Mouse (Mus musculus) MEL (cell line): ENCODE measurements at regions not wholly inside any gene's neighbourhood (a gene's known extent, or its start where the extent isn't known, plus 50 kb on each side); places are given as distances from the start of the nearest gene placed in this dataset.

Source experiments
- DNase-seq: peaks from one replicate; pipeline ENCODE4 v3.0.0; 2011; ENCODE audit warnings: low read depth, low spot score
- H3K27ac ChIP-seq: 2 replicates; pipeline ENCODE4 v1.5.1; 2012; ENCODE audit warnings: low read depth, mild to moderate bottlenecking, control low read depth, low read length, moderate library complexity; ENCODE audit not compliant: control insufficient read depth
- H3K27me3 ChIP-seq, 2 experiments: fragments of 150-350 bp in 1 of 2; sonication (generic) in 1 of 2; 2 replicates each; pipeline ENCODE4 v1.6.1; 2012; ENCODE audit warnings: low read length in 2 of 2, mild to moderate bottlenecking in 2 of 2, improper control_type of control experiment in 1 of 2, moderate library complexity in 1 of 2; ENCODE audit not compliant: insufficient read depth in 2 of 2, control insufficient read depth in 1 of 2
- H3K36me3 ChIP-seq, 2 experiments: 2 replicates each; pipeline ENCODE4 v1.6.1; 2012 to 2014; ENCODE audit warnings: low read length in 2 of 2, improper control_type of control experiment in 1 of 2, inconsistent platforms in 1 of 2, mild to moderate bottlenecking in 1 of 2; ENCODE audit not compliant: insufficient read depth in 2 of 2, control insufficient read depth in 1 of 2
- H3K4me1 ChIP-seq, 2 experiments: fragments of 150-350 bp in 1 of 2; sonication (generic) in 1 of 2; 2 replicates each; pipeline ENCODE4 v1.6.1; 2012; ENCODE audit warnings: low read length in 2 of 2, improper control_type of control experiment in 1 of 2, mild to moderate bottlenecking in 1 of 2; ENCODE audit not compliant: insufficient read depth in 2 of 2, control insufficient read depth in 1 of 2
- H3K4me3 ChIP-seq, 2 experiments: fragments of 150-350 bp in 1 of 2; sonication (generic) in 1 of 2; 2 replicates each; pipeline ENCODE4 v1.5.1; 2012; ENCODE audit warnings: low read depth in 2 of 2, low read length in 2 of 2, mild to moderate bottlenecking in 2 of 2, moderate library complexity in 2 of 2, control low read depth in 1 of 2, improper control_type of control experiment in 1 of 2; ENCODE audit not compliant: control insufficient read depth in 1 of 2, insufficient read depth in 1 of 2
- H3K79me2 ChIP-seq: 2 replicates; pipeline ENCODE4 v1.6.1; 2012; ENCODE audit warnings: mild to moderate bottlenecking, low read length, moderate library complexity; ENCODE audit not compliant: control insufficient read depth, poor library complexity, insufficient read depth
- H3K9ac ChIP-seq: 2 replicates; pipeline ENCODE4 v1.6.1; 2012; ENCODE audit warnings: low read depth, mild to moderate bottlenecking, control low read depth, low read length, moderate library complexity; ENCODE audit not compliant: control insufficient read depth, poor library complexity, severe bottlenecking
- H3K9me3 ChIP-seq: fragments of 150-350 bp; sonication (generic); replicated peaks from 2 replicates; pipeline ENCODE4 v1.6.1; 2012; ENCODE audit warnings: mild to moderate bottlenecking, low read length, improper control_type of control experiment, moderate library complexity; ENCODE audit not compliant: insufficient read depth
- CHD1 ChIP-seq: IDR thresholded peaks from 2 replicates; pipeline ENCODE4 v1.6.1; 2012; ENCODE audit warnings: low read depth, mild to moderate bottlenecking, inconsistent platforms, low read length, improper control_type of control experiment
- CHD2 ChIP-seq: IDR thresholded peaks from 2 replicates; pipeline ENCODE4 v1.6.1; 2011; ENCODE audit warnings: low read length, improper control_type of control experiment
- CTCF ChIP-seq, 3 experiments: IDR thresholded peaks in 2 of 3; conservative IDR thresholded peaks in 1 of 3; 2 replicates each; pipeline ENCODE4 v1.5.1; 2011 to 2012; ENCODE audit warnings: low read length in 3 of 3, low read depth in 2 of 3, mild to moderate bottlenecking in 2 of 3, improper control_type of control experiment in 1 of 3, inconsistent platforms in 1 of 3, mixed read lengths in 1 of 3, moderate library complexity in 1 of 3; ENCODE audit not compliant: control insufficient read depth in 1 of 3, insufficient read depth in 1 of 3, poor library complexity in 1 of 3, severe bottlenecking in 1 of 3
- E2F4 ChIP-seq: IDR thresholded peaks from 2 replicates; pipeline ENCODE4 v1.6.1; 2011; ENCODE audit warnings: low read depth, low read length, improper control_type of control experiment, borderline replicate concordance
- EP300 ChIP-seq, 2 experiments: IDR thresholded peaks; 2 replicates each; pipeline ENCODE4 v1.6.1; 2011; ENCODE audit warnings: improper control_type of control experiment in 2 of 2, low read length in 2 of 2, low read depth in 1 of 2, mild to moderate bottlenecking in 1 of 2
- GABPA ChIP-seq: IDR thresholded peaks from 2 replicates; pipeline ENCODE4 v1.6.1; 2012; ENCODE audit warnings: low read depth, mild to moderate bottlenecking, inconsistent platforms, low read length, improper control_type of control experiment, moderate library complexity
- JUND ChIP-seq: IDR thresholded peaks from 2 replicates; pipeline ENCODE4 v1.6.1; 2011; ENCODE audit warnings: low read depth, mild to moderate bottlenecking, improper control_type of control experiment, low read length
- MAFK ChIP-seq: IDR thresholded peaks from 2 replicates; pipeline ENCODE4 v1.6.1; 2011; ENCODE audit warnings: low read depth, mild to moderate bottlenecking, low read length, improper control_type of control experiment, borderline replicate concordance
- MAX ChIP-seq: IDR thresholded peaks from 2 replicates; pipeline ENCODE4 v1.6.1; 2011; ENCODE audit warnings: low read length, improper control_type of control experiment
- MAZ ChIP-seq: IDR thresholded peaks from 2 replicates; pipeline ENCODE4 v1.6.1; 2012; ENCODE audit warnings: low read depth, mild to moderate bottlenecking, inconsistent platforms, low read length, improper control_type of control experiment
- MEF2A ChIP-seq: IDR thresholded peaks from 2 replicates; pipeline ENCODE4 v1.6.1; 2014; ENCODE audit warnings: low read depth, mild to moderate bottlenecking, inconsistent platforms, low read length, improper control_type of control experiment; ENCODE audit not compliant: poor library complexity, insufficient replicate concordance, severe bottlenecking; ENCODE audit errors: extremely low read depth
- MXI1 ChIP-seq: IDR thresholded peaks from 2 replicates; pipeline ENCODE4 v1.6.1; 2011; ENCODE audit warnings: mild to moderate bottlenecking, low read depth, low read length, improper control_type of control experiment
- NELFE ChIP-seq: IDR thresholded peaks from 2 replicates; pipeline ENCODE4 v1.6.1; 2011; ENCODE audit warnings: low read depth, low read length, improper control_type of control experiment
- NRF1 ChIP-seq: IDR thresholded peaks from 2 replicates; pipeline ENCODE4 v1.6.1; 2014; ENCODE audit warnings: low read depth, mild to moderate bottlenecking, inconsistent platforms, low read length, improper control_type of control experiment, moderate library complexity; ENCODE audit not compliant: poor library complexity, insufficient read depth, severe bottlenecking
- POLR2A ChIP-seq, 2 experiments: IDR thresholded peaks; 2 replicates each; pipeline ENCODE4 v1.6.1; 2011 to 2012; ENCODE audit warnings: low read length in 2 of 2, mild to moderate bottlenecking in 2 of 2, control low read depth in 1 of 2, improper control_type of control experiment in 1 of 2, low read depth in 1 of 2, moderate library complexity in 1 of 2; ENCODE audit not compliant: control insufficient read depth in 1 of 2, insufficient read depth in 1 of 2, poor library complexity in 1 of 2
- POLR2AphosphoS2 ChIP-seq: IDR thresholded peaks from 2 replicates; pipeline ENCODE4 v1.6.1; 2011; ENCODE audit warnings: low read length, improper control_type of control experiment
- POLR2AphosphoS5 ChIP-seq: IDR thresholded peaks from 2 replicates; pipeline ENCODE4 v1.6.1; 2012; ENCODE audit warnings: low read depth, borderline replicate concordance, mild to moderate bottlenecking, inconsistent platforms, low read length, moderate library complexity, mixed read lengths
- RCOR1 ChIP-seq: IDR thresholded peaks from 2 replicates; pipeline ENCODE4 v1.6.1; 2012; ENCODE audit warnings: low read depth, mild to moderate bottlenecking, inconsistent platforms, low read length, improper control_type of control experiment
- TAL1 ChIP-seq: IDR thresholded peaks from 2 replicates; pipeline ENCODE4 v1.6.1; 2012; ENCODE audit warnings: mild to moderate bottlenecking, inconsistent platforms, low read length, moderate library complexity, mixed read lengths
- USF1 ChIP-seq: IDR thresholded peaks from 2 replicates; pipeline ENCODE4 v1.6.1; 2014; ENCODE audit warnings: low read depth, mild to moderate bottlenecking, inconsistent platforms, low read length, improper control_type of control experiment, moderate library complexity
- ZMIZ1 ChIP-seq: IDR thresholded peaks from 2 replicates; pipeline ENCODE4 v1.6.1; 2012; ENCODE audit warnings: low read depth, mild to moderate bottlenecking, inconsistent platforms, low read length, improper control_type of control experiment, moderate library complexity

DNA sequence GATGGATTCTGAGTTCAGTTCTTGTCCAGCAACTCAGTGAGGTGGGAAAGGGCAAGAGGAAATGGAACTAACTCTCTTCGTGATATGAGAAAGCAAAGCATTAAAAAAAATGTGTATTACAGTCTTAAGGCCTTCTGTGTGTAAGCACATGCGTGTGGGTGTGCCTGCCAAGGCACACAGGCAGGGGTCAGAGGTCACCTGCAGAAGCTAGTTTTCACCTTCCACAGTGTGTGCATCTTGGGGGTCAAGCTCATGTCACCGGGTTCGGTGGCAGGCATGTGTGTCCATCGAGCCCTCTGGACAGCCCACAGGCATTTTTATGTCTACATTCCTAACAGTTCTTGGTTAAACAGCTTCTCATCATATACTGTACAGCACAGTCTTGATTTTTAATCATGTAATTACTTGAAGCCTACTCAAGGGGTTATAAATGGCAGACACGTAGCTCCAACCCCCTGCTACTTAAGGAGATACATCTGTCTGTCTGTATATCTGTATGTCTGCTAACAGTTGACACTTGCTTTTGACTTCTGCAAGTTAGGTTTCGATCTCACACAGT lies 98.7 kb upstream of the Arntl start:
- Histone ChIP-seq H3K36me3 (no peaks in the 10 kb centered on the region), H3K9ac (no peak overlapping the region), H3K4me1 (no peaks in the 10 kb centered on the region), H3K27me3 (no peaks in the 10 kb centered on the region), H3K4me3 (no peak overlapping the region), H3K9me3 (no peaks in the 10 kb centered on the region), H3K79me2 (no peaks in the 10 kb centered on the region), H3K27ac (no peak overlapping the region)
- TF ChIP-seq NELFE: no peak
- TF ChIP-seq USF1: no peak
- TF ChIP-seq POLR2AphosphoS5: no peak
- TF ChIP-seq EP300 (IDR thresholded peaks at IDR 0.05; ENCODE audit: low read depth in 1 of 2, low read length in 2 of 2): no peak
- TF ChIP-seq MAFK: no peak
- TF ChIP-seq MEF2A: no peak
- no peak for TF ChIP-seq MXI1
- no peak for TF ChIP-seq RCOR1
- no peak for TF ChIP-seq E2F4
- no peak for TF ChIP-seq MAZ
- no peak for TF ChIP-seq POLR2A (IDR thresholded peaks at IDR 0.05; ENCODE audit: control insufficient read depth in 1 of 2, insufficient read depth in 1 of 2, low read depth in 1 of 2, low read length in 2 of 2, poor library complexity in 1 of 2)
- TF ChIP-seq NRF1: no peak
- no peak for TF ChIP-seq CHD2
- TF ChIP-seq ZMIZ1: no peak
- TF ChIP-seq MAX: no peak
- TF ChIP-seq CTCF (IDR thresholded peaks at IDR 0.05 in 2 of 3, conservative IDR thresholded peaks at IDR 0.05 in 1 of 3; ENCODE audit: control insufficient read depth in 1 of 3, insufficient read depth in 1 of 3, low read depth in 2 of 3, low read length in 3 of 3, poor library complexity in 1 of 3, severe bottlenecking in 1 of 3): no peak
- TF ChIP-seq GABPA: no peak
- TF ChIP-seq CHD1: no peak
- no peak for TF ChIP-seq TAL1
- DNase-seq: no peak

DNA sequence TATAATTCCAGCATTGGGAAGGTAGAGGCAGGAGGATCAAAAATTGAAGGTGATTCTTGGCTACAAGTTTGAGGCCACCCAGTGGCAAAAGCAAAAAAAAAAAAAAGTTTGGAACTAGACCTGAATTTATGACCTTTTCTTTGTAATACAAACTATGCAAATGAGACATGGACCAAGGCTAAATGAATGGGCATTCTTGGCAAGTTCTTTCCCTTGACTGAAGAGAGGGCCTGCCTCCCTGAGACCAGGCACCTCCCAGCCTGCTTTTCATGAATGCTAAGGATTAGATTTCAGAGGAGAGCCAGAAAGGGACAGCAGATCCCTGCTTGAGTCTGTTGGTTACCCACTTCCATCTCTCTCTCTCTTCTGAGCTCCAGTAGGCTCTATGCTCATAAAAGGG lies 97.8 kb upstream of the Arntl start:
- no peak overlapping the region for H3K27ac ChIP-seq
- no peaks in the 10 kb centered on the region for H3K9me3 ChIP-seq
- H3K79me2 ChIP-seq: no peaks in the 10 kb centered on the region
- H3K9ac ChIP-seq: no peak overlapping the region
- no peaks in the 10 kb centered on the region for H3K4me1 ChIP-seq
- no peak overlapping the region for H3K4me3 ChIP-seq
- TF ChIP-seq USF1 (no peak), MEF2A (no peak), JUND (no peak), MAZ (no peak), POLR2AphosphoS2 (no peak)
- TF ChIP-seq, all 39 proteins: peak for 0
- no peaks in the 10 kb centered on the region for H3K27me3 ChIP-seq
- no peaks in the 10 kb centered on the region for H3K36me3 ChIP-seq
- DNase-seq: no peak
